Mouse (Mus musculus) testis, adult 2 months (tissue): Measurements from ENCODE around the gene Scarb2. TPM values are rescaled to one million over a fixed set of nuclear protein-coding genes. Genes with fewer than 3 reads are reported as not detected.

Experiments used
- H3K27ac ChIP-seq: fragments of 200-500 bp; 2 replicates; pipeline ENCODE4 v1.5.1; 2012; ENCODE audit warnings: low read depth, low read length; ENCODE audit not compliant: control insufficient read depth, insufficient read depth
- H3K27me3 ChIP-seq: fragments of 200-500 bp; 2 replicates; pipeline ENCODE4 v1.6.1; 2012; ENCODE audit warnings: mild to moderate bottlenecking, low read length, moderate library complexity; ENCODE audit not compliant: control insufficient read depth, insufficient read depth
- H3K36me3 ChIP-seq: fragments of 200-500 bp; 2 replicates; pipeline ENCODE4 v1.6.1; 2012; ENCODE audit warnings: mild to moderate bottlenecking, low read length; ENCODE audit not compliant: control insufficient read depth, insufficient read depth
- H3K4me1 ChIP-seq: fragments of 200-500 bp; 2 replicates; pipeline ENCODE4 v1.6.1; 2012; ENCODE audit warnings: low read length; ENCODE audit not compliant: control insufficient read depth, insufficient read depth
- H3K4me3 ChIP-seq: fragments of 200-500 bp; 2 replicates; pipeline ENCODE4 v1.5.1; 2012; ENCODE audit warnings: low read depth, mild to moderate bottlenecking, low read length, moderate library complexity, mixed read lengths; ENCODE audit not compliant: control insufficient read depth
- CTCF ChIP-seq: fragments of 200-500 bp; IDR thresholded peaks from 2 replicates; pipeline ENCODE4 v1.5.1; 2012; ENCODE audit warnings: low read depth, mild to moderate bottlenecking, inconsistent platforms, low read length, moderate library complexity; ENCODE audit not compliant: control insufficient read depth, insufficient read depth, insufficient replicate concordance
- POLR2A ChIP-seq: fragments of 200-500 bp; IDR thresholded peaks from 2 replicates; pipeline ENCODE4 v1.6.1; 2012; ENCODE audit warnings: low read depth, mild to moderate bottlenecking, inconsistent platforms, low read length, moderate library complexity; ENCODE audit not compliant: control insufficient read depth
- polyA plus RNA-seq: library from polyadenylated mRNA; depleted of rRNA; stranded (reverse); fragments of >200 nt; gene quantifications from 2 replicates; pipeline ENCODE4 v1.2.3, GENCODE M21; 2012; rRNA removed

The Scarb2 gene
- polyA plus RNA-seq, 1 experiment, result 4.3 TPM

GRCm38 (mm10) chr5:92393863-92394262, 112.8 kb downstream of the Scarb2 start:
- H3K27me3 ChIP-seq, result no peaks in the 10 kb centered on the region
- H3K36me3 ChIP-seq, result peaks cover 2% of the 10 kb centered on the region
- H3K27ac ChIP-seq, result no peak overlapping the region
- TF ChIP-seq CTCF, result no peak
- H3K4me1 ChIP-seq, result peaks cover 13% of the 10 kb centered on the region
- no peak overlapping the region for H3K4me3 ChIP-seq

- TF ChIP-seq POLR2A (no peak), CTCF (no peak)
- no peaks in the 10 kb centered on the region for H3K27me3 ChIP-seq
- H3K27ac ChIP-seq, result peak overlapping the region; percentile 63
- H3K4me1 ChIP-seq, result peaks cover 11% of the 10 kb centered on the region
- peaks cover 4% of the 10 kb centered on the region for H3K36me3 ChIP-seq
- peak overlapping the region; percentile 70 for H3K4me3 ChIP-seq
Measured at GRCm38 (mm10) chr5:92392542-92392941, 114.1 kb downstream of the Scarb2 start.

Other genes with a start within 250 kb of the Scarb2 start
- gene Naaa, start 228.7 kb downstream of the Scarb2 start, polyA plus RNA-seq, result 4.1 and 5.1 TPM in 2 replicates
- 40.2 and 44.7 TPM in 2 replicates for gene Sdad1, start 196.4 kb downstream of the Scarb2 start, polyA plus RNA-seq
- 0.14 and 0.25 TPM in 2 replicates for gene Cxcl9, start 178.8 kb downstream of the Scarb2 start, polyA plus RNA-seq
- gene Art3, start 175.0 kb downstream of the Scarb2 start, polyA plus RNA-seq, result 221 and 263 TPM in 2 replicates
- gene Cxcl10, start 157.9 kb downstream of the Scarb2 start, polyA plus RNA-seq, result 0.76 TPM in 1 of 2 replicates, not detected in the other
- 11.8 and 15.2 TPM in 2 replicates for gene Nup54, start 71.6 kb downstream of the Scarb2 start, polyA plus RNA-seq
- gene Fam47e, start 48.2 kb upstream of the Scarb2 start, polyA plus RNA-seq, result not detected in 2 replicates
- gene Stbd1, start 96.2 kb upstream of the Scarb2 start, polyA plus RNA-seq, result 1.3 and 1.9 TPM in 2 replicates
- gene Ccdc158, start 168.4 kb upstream of the Scarb2 start, polyA plus RNA-seq, result 43.7 and 46.9 TPM in 2 replicates
- 25.6 and 33.5 TPM in 2 replicates for gene Shroom3, start 176.6 kb upstream of the Scarb2 start, polyA plus RNA-seq